Mouse (Mus musculus): ENCODE data around the gene Cd84. TPM values are rescaled to one million over a fixed set of nuclear protein-coding genes. Genes with fewer than 3 reads are reported as not detected.

Cd84 gene
- polyA plus RNA-seq, 1 experiment from 2014 or later: 0.38 TPM

DNA sequence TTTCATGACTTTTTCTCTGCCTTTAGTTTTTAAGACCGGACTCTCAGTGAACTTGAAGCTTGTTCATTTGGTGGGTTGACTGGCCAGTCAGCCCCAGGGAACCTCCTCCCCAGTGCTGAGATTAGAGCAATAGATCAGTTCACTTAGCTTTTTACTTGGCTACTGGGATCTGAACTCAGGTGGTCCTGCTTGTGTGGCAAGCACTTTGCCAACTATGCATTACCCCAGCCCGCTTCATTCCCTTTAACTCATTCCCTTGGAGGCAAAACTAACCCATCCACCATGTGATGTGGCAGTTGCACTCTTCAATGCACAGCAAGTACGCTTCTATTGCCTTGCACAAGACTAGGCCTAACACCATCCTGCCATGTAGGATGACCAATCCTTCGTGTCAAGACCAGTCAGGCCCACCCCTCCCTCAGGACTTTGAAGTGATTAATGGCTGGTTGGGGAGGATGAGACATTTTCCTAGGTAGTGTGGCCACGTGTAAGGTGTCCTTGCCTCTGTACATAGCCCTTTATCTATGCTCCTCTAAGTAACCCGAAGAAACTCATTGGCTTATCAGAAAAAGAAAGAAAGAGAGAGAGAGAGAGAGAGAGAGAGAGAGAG lies 80.5 kb downstream of the Cd84 start:
- peaks cover 2% of the 10 kb centered on the region; the same call in 1 of the 2 replicates for H3K4me1 ChIP-seq
- no peaks in the 10 kb centered on the region for H3K36me3 ChIP-seq
- no peak for DNase-seq (ENCODE audit: low spot score)
- WGBS: 86% methylated on average over 6 of the region's 6 CpGs
- no peak overlapping the region for H3K27ac ChIP-seq (replicated peaks)
- H3K4me3 ChIP-seq: no peak overlapping the region
- no peaks in the 10 kb centered on the region for H3K27me3 ChIP-seq (ENCODE audit: low read depth, poor library complexity, severe bottlenecking)
- H3K9me3 ChIP-seq (replicated peaks): no peaks in the 10 kb centered on the region

DNA sequence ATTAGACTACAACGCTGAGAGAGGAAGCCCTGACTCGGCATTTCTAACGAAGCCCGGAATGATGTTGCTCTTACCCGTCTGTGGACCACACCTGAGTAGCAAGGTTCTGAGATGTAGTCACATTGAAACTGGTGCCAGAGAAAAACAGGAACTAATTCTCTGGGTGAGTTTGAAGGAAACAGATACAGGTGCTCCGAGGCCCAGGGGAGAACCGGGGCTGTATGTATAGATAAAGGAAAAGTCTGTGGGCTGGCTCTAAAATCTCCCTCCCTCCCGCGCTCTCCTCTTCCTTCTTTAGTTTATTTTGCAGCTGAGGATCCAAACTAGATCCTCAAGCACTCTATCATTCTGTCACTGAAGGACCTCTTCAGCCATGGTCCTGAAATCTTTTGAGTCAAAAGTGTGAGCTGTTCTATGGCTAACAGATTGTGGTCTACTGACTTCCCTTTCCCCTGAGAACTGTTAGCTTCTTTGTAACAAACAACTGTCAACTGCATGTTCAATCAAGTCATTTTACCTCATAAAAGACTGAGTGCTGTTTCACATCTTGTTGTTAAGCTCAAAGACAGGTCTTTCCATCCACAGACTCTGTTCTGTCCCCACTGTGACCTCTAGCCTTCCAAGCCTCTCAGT lies 81.6 kb downstream of the Cd84 start:
- H3K9me3 ChIP-seq (replicated peaks): no peaks in the 10 kb centered on the region
- no peaks in the 10 kb centered on the region for H3K27me3 ChIP-seq (ENCODE audit: low read depth, poor library complexity, severe bottlenecking)
- DNase-seq (ENCODE audit: low spot score): no peak
- H3K36me3 ChIP-seq: no peaks in the 10 kb centered on the region
- no peak overlapping the region for H3K4me3 ChIP-seq
- peaks cover under 1% of the 10 kb centered on the region; the same call in 1 of the 2 replicates for H3K4me1 ChIP-seq
- WGBS: 95% methylated on average over 9 of the region's 9 CpGs
- no peak overlapping the region for H3K27ac ChIP-seq (replicated peaks)

DNA sequence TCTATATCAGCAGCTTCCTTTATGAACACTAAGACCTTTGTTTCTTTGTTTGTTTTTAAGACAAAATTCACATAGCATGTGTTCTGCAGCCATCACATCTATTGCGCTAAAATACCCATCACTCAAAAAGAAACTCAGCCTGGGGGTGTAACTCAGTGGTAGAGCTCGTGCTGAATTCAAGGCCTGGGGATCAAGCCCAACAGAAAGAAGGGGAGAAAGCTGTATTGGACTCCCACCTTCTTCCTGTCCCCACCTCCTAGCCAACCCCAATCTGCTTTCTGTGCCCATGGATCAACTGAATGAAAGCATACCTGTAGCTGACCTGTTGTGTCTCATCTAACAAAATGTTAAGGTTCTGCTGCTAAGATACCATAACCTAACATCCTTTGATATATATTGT lies 82.1 kb downstream of the Cd84 start:
- Histone ChIP-seq H3K4me3 (no peak overlapping the region), H3K27me3 (ENCODE audit: low read depth, poor library complexity, severe bottlenecking) (no peaks in the 10 kb centered on the region), H3K27ac (replicated peaks) (no peak overlapping the region), H3K4me1 (no peaks in the 10 kb centered on the region), H3K9me3 (replicated peaks) (no peaks in the 10 kb centered on the region), H3K36me3 (no peaks in the 10 kb centered on the region)
- WGBS: 80% methylated on average over 2 of the region's 2 CpGs
- DNase-seq (ENCODE audit: low spot score): no peak

DNA sequence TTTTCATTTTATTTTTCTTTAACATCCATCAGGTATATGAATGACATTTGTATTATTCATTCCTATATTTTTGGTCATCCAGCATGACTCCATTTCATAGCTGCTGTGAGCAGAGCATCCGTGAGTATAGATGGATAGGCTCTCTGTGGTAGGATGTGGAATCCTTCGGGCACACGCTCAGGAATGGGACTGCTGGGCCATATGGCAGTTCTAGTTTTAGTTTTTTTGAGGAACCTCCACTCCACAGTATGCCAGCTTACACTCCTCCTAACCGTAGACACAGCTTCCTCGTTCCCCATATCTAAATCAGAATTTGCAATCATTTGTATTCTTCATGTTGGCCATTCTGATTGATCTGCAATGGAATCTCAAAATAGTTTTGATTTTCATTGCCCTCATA lies 83.3 kb downstream of the Cd84 start:
- Histone ChIP-seq H3K27me3 (ENCODE audit: low read depth, poor library complexity, severe bottlenecking) (no peaks in the 10 kb centered on the region), H3K4me1 (no peaks in the 10 kb centered on the region), H3K36me3 (no peaks in the 10 kb centered on the region), H3K9me3 (replicated peaks) (no peaks in the 10 kb centered on the region), H3K27ac (replicated peaks) (no peak overlapping the region), H3K4me3 (no peak overlapping the region)
- no peak for DNase-seq (ENCODE audit: low spot score)
- 93% methylated on average over 5 of the region's 5 CpGs for WGBS

DNA sequence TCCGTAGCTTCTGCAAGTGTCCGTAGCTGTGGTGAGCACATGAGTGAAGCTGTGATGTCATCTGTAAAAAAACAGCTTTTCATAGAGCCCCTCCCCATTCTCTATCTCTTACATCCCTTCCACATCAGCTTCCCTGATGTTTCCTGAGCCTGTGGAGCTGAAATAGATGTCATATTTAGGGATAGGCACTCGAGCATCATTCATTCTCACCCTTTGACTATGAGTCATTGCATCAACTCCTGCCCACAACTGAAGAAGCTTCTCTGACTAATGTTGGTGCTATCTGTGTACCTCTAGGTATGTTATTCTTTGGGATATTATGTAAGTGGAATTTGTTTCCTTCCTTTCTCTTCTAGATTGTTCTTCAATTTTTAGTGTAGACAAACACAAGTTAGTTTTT lies 85.4 kb downstream of the Cd84 start:
- Histone ChIP-seq H3K4me1 (no peaks in the 10 kb centered on the region), H3K4me3 (no peak overlapping the region), H3K36me3 (no peaks in the 10 kb centered on the region), H3K27ac (replicated peaks) (no peak overlapping the region), H3K27me3 (ENCODE audit: low read depth, poor library complexity, severe bottlenecking) (no peaks in the 10 kb centered on the region), H3K9me3 (replicated peaks) (no peaks in the 10 kb centered on the region)
- 81% methylated on average over 3 of the region's 3 CpGs for WGBS
- DNase-seq (ENCODE audit: low spot score): no peak

DNA sequence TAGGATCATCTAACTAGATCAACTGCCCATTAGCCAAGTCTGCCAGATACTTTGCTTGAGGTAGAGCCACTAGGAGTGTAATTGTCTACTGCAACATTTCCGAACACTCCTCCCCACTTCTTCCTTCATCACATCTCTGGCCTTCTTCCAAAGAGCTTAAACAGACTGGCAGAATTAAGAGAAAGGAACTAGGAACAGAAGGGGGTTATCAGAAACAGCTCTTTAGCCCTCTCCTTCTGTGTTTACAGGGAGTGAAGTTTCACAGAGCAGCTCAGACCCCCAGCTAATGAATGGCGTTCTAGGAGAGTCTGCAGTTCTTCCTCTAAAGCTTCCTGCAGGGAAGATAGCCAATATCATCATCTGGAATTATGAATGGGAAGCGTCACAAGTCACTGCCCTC lies 94.4 kb downstream of the Cd84 start:
- Histone ChIP-seq H3K27ac (replicated peaks) (no peak overlapping the region), H3K36me3 (no peaks in the 10 kb centered on the region), H3K27me3 (ENCODE audit: low read depth, poor library complexity, severe bottlenecking) (no peaks in the 10 kb centered on the region), H3K4me3 (no peak overlapping the region), H3K4me1 (no peaks in the 10 kb centered on the region), H3K9me3 (replicated peaks) (no peaks in the 10 kb centered on the region)
- no peak for DNase-seq (ENCODE audit: low spot score)
- 84% methylated on average over 3 of the region's 3 CpGs for WGBS

DNA sequence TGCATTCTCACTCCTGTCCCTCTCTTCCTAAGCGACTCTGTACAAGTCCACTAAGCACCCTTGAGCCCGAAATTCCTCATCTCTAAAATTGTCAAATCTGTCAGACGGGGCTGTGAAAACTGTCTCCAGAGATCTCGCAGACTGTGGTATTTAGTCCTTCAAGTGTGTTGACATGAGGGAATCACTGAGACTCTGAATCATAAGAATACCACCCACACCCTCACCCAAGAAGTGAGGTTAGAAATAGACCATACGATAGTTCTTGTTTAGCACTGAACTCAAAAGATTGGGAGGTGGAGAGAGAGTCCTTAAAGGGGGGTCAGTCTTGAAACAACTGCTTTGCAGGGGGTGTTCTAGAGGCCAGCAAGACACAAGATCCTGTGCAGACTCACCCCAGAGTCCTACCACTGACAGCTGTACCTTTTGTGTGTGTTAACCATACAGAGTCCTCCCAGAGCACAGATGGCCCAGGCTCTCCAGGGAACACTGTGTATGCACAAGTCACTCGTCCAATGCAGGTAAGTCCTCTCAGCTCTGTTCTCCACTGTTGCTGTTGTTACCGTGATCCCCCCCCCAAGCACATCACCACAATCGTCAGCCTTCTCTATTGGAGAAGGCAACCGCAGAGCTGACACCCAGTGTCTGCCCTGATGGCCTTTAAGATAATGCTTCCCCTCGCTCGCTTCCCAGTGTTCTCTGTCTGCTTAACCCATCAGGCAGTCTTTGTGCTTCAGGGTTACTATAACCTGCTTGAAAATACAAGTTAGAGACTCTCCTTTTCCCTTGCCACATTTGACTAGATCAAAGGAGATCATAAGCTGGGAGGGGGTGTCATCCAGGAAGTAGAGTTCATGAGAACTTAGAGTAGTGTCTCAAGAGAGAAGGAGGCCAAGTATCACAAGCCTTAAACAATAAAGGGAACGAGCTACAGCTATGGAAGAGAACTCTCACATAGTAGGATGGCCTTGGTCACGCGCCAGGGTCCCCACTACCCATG lies 99.8 kb downstream of the Cd84 start:
- WGBS: 87% methylated on average over 14 of the region's 14 CpGs
- peak overlapping the region; percentile 1; the same call in 1 of the 2 replicates for H3K27ac ChIP-seq (replicated peaks)
- H3K9me3 ChIP-seq (replicated peaks): no peaks in the 10 kb centered on the region
- no peak overlapping the region for H3K4me3 ChIP-seq
- DNase-seq (ENCODE audit: low spot score): no peak
- no peaks in the 10 kb centered on the region for H3K36me3 ChIP-seq
- 0 out of 2 replicates have a peak, but pooled peaks cover 2% of the 10 kb centered on the region for H3K4me1 ChIP-seq
- no peaks in the 10 kb centered on the region for H3K27me3 ChIP-seq (ENCODE audit: low read depth, poor library complexity, severe bottlenecking)

Other genes with a start within 250 kb of the Cd84 start
- 0.05 TPM in 1 of 2 replicates, not detected in the other for gene Ly9, start 232.3 kb upstream of the Cd84 start, polyA plus RNA-seq (2016; fragmentation: Nextera tagmentation; extraction: Ambion mirVana)
- gene Slamf7, start 186.7 kb upstream of the Cd84 start, polyA plus RNA-seq (2016; fragmentation: Nextera tagmentation; extraction: Ambion mirVana): not detected in 2 replicates
- 0.32 and 0.60 TPM in 2 replicates for gene Cd48, start 157.7 kb upstream of the Cd84 start, polyA plus RNA-seq (2016; fragmentation: Nextera tagmentation; extraction: Ambion mirVana)
- 0.14 and 0.23 TPM in 2 replicates for gene Slamf1, start 72.6 kb upstream of the Cd84 start, polyA plus RNA-seq (2016; fragmentation: Nextera tagmentation; extraction: Ambion mirVana)
- not detected in 2 replicates for gene Gm10521, start 56.0 kb downstream of the Cd84 start, polyA plus RNA-seq (2016; fragmentation: Nextera tagmentation; extraction: Ambion mirVana)
- not detected in 2 replicates for gene Slamf6, start 77.8 kb downstream of the Cd84 start, polyA plus RNA-seq (2016; fragmentation: Nextera tagmentation; extraction: Ambion mirVana)
- gene Vangl2, start 188.7 kb downstream of the Cd84 start, polyA plus RNA-seq (2016; fragmentation: Nextera tagmentation; extraction: Ambion mirVana): 49.1 and 55.4 TPM in 2 replicates
- gene Nhlh1, start 217.9 kb downstream of the Cd84 start, polyA plus RNA-seq (2016; fragmentation: Nextera tagmentation; extraction: Ambion mirVana): 5.5 and 6.9 TPM in 2 replicates
- gene Copa, start 242.8 kb downstream of the Cd84 start, polyA plus RNA-seq (2016; fragmentation: Nextera tagmentation; extraction: Ambion mirVana): 175 and 206 TPM in 2 replicates
- 106 and 129 TPM in 2 replicates for gene Ncstn, start 243.1 kb downstream of the Cd84 start, polyA plus RNA-seq (2016; fragmentation: Nextera tagmentation; extraction: Ambion mirVana)